Mouse (Mus musculus) olfactory bulb, adult 2 months (tissue): ENCODE measurements at regions not wholly inside any gene's neighbourhood (a gene's known extent, or its start where the extent isn't known, plus 50 kb on each side); places are given as distances from the start of the nearest gene placed in this dataset.

Source experiments
- H3K27ac ChIP-seq: fragments of 200-500 bp; 2 replicates; pipeline ENCODE4 v1.5.1; 2012; ENCODE audit warnings: low read depth, low read length; ENCODE audit not compliant: insufficient read depth
- H3K4me1 ChIP-seq: fragments of 200-500 bp; 2 replicates; pipeline ENCODE4 v1.6.1; 2012; ENCODE audit warnings: low read length; ENCODE audit not compliant: control insufficient read depth, insufficient read depth
- H3K4me3 ChIP-seq: fragments of 200-500 bp; 2 replicates; pipeline ENCODE4 v1.5.1; 2012; ENCODE audit warnings: mild to moderate bottlenecking, low read depth, low read length, moderate library complexity; ENCODE audit not compliant: insufficient read depth
- CTCF ChIP-seq: fragments of 200-500 bp; IDR thresholded peaks from 2 replicates; pipeline ENCODE4 v1.5.1; 2012; ENCODE audit warnings: low read depth, mild to moderate bottlenecking, low read length, moderate library complexity; ENCODE audit not compliant: insufficient read depth
- POLR2A ChIP-seq: fragments of 200-500 bp; IDR thresholded peaks from 2 replicates; pipeline ENCODE4 v1.6.1; 2012; ENCODE audit warnings: mild to moderate bottlenecking, low read depth, low read length, moderate library complexity; ENCODE audit not compliant: insufficient read depth
- WGBS: fragments of 180-500 bp; shearing (Covaris S2); methylation state at CpG from one replicate; pipeline ENCODE4 v1.1.7; 2018; 5-methylcytosine and 5-hydroxymethylcytosine counted together

- 33% methylated on average over 8 of the region's 8 CpGs for WGBS
- Histone ChIP-seq H3K27ac (no peak overlapping the region), H3K4me3 (no peak overlapping the region), H3K4me1 (no peaks in the 10 kb centered on the region)
- no peak for TF ChIP-seq CTCF
- TF ChIP-seq POLR2A = no peak
These were observed 137.7 kb downstream of the Ube2u start for GRCm38 (mm10) chr4:100616161-100616915.

- WGBS = 36% methylated on average over 11 of the region's 11 CpGs
These were observed 138.4 kb downstream of the Ube2u start for GRCm38 (mm10) chr4:100616916-100617488.

GRCm38 (mm10) chr4:100624656-100625055 is 146.0 kb downstream of the Ube2u start:
- WGBS = 95% methylated on average over 3 of the region's 5 CpGs
- TF ChIP-seq CTCF (no peak), POLR2A (no peak)
- H3K4me3 ChIP-seq = no peak overlapping the region
- no peaks in the 10 kb centered on the region for H3K4me1 ChIP-seq
- H3K27ac ChIP-seq = no peak overlapping the region

More at GRCm38 (mm10) chr4:100616916-100617488, 138.4 kb downstream of the Ube2u start:
- H3K4me3 ChIP-seq = no peak overlapping the region
- TF ChIP-seq POLR2A = no peak
- TF ChIP-seq CTCF = no peak
- no peaks in the 10 kb centered on the region for H3K4me1 ChIP-seq
- no peak overlapping the region for H3K27ac ChIP-seq

- Histone ChIP-seq H3K4me3 (no peak overlapping the region), H3K27ac (no peak overlapping the region), H3K4me1 (no peaks in the 10 kb centered on the region)
- TF ChIP-seq POLR2A (no peak), CTCF (no peak)
- 90% methylated on average over 4 of the region's 4 CpGs for WGBS
These were observed 147.9 kb downstream of the Ube2u start for GRCm38 (mm10) chr4:100626551-100626950.

- WGBS = 67% methylated on average over 2 of the region's 2 CpGs
- H3K4me3 ChIP-seq = no peak overlapping the region
- 0 out of 2 replicates have a peak, but pooled peaks cover 2% of the 10 kb centered on the region for H3K4me1 ChIP-seq
- TF ChIP-seq CTCF (no peak), POLR2A (no peak)
- H3K27ac ChIP-seq = no peak overlapping the region
These were observed 142.1 kb upstream of the Cachd1 start for GRCm38 (mm10) chr4:100634388-100634787.

- H3K4me1 ChIP-seq = 0 out of 2 replicates have a peak, but pooled peaks cover 2% of the 10 kb centered on the region
- WGBS = 93% methylated on average over 2 of the region's 2 CpGs
- H3K4me3 ChIP-seq = no peak overlapping the region
- no peak overlapping the region for H3K27ac ChIP-seq
- no peak for TF ChIP-seq CTCF
- no peak for TF ChIP-seq POLR2A
These were observed 138.9 kb upstream of the Cachd1 start for GRCm38 (mm10) chr4:100637597-100637996.

GRCm38 (mm10) chr4:100661154-100661553 is 115.3 kb upstream of the Cachd1 start:
- no peaks in the 10 kb centered on the region for H3K4me1 ChIP-seq
- H3K27ac ChIP-seq = no peak overlapping the region
- no peak overlapping the region for H3K4me3 ChIP-seq
- 85% methylated on average over 1 of the region's 1 CpGs for WGBS
- TF ChIP-seq CTCF (no peak), POLR2A (no peak)

GRCm38 (mm10) chr4:100664619-100665264 is 111.7 kb upstream of the Cachd1 start:
- TF ChIP-seq POLR2A = no peak
- no peak for TF ChIP-seq CTCF
- WGBS = 24% methylated on average over 5 of the region's 5 CpGs
- no peak overlapping the region for H3K4me3 ChIP-seq
- H3K4me1 ChIP-seq = no peaks in the 10 kb centered on the region
- H3K27ac ChIP-seq = no peak overlapping the region

- Histone ChIP-seq H3K27ac (no peak overlapping the region), H3K4me1 (no peaks in the 10 kb centered on the region), H3K4me3 (no peak overlapping the region)
- WGBS = 94% methylated on average over 5 of the region's 5 CpGs
- TF ChIP-seq CTCF (no peak), POLR2A (no peak)
These were observed 105.9 kb upstream of the Cachd1 start for GRCm38 (mm10) chr4:100670553-100670952.
